Mouse (Mus musculus) heart, adult 2 months (tissue): ENCODE measurements around the gene Snrpb.

Experiments used
- CTCF ChIP-seq: fragments of 200-600 bp; IDR thresholded peaks from 2 replicates; pipeline ENCODE4 v1.8.1; 2022; ENCODE audit warnings: antibody characterized with exemption, mild to moderate bottlenecking, moderate library complexity
- EP300 ChIP-seq: fragments of 200-500 bp; IDR thresholded peaks from 2 replicates; pipeline ENCODE4 v1.6.1; 2011; ENCODE audit warnings: low read depth, low read length, control low read depth; ENCODE audit not compliant: insufficient read depth
- POLR2A ChIP-seq: fragments of 200-500 bp; IDR thresholded peaks from 2 replicates; pipeline ENCODE4 v1.6.1; 2011; ENCODE audit warnings: mild to moderate bottlenecking, low read depth, low read length, control low read depth; ENCODE audit not compliant: insufficient read depth

GRCm38 (mm10) chr2:130129687-130130086, 49.5 kb downstream of the Snrpb start:
- TF ChIP-seq CTCF (no peak), POLR2A (no peak), EP300 (no peak)
